Mouse (Mus musculus) thymus, adult 2 months (tissue): ENCODE data around the gene Pitpnm3. TPM values are rescaled to one million over a fixed set of nuclear protein-coding genes. Genes with fewer than 3 reads are reported as not detected.

Source experiments
- DNase-seq: peaks from one replicate; pipeline ENCODE4 v3.0.0; 2021
- H3K27ac ChIP-seq: fragments of 200-500 bp; 2 replicates; pipeline ENCODE4 v1.5.1; 2012; ENCODE audit warnings: low read length, control low read depth; ENCODE audit not compliant: control insufficient read depth, insufficient read depth
- H3K27me3 ChIP-seq: fragments of 200-500 bp; 2 replicates; pipeline ENCODE4 v1.6.1; 2012; ENCODE audit warnings: mild to moderate bottlenecking, low read length, moderate library complexity, mixed read lengths; ENCODE audit not compliant: control insufficient read depth, insufficient read depth
- H3K36me3 ChIP-seq: fragments of 200-500 bp; 2 replicates; pipeline ENCODE4 v1.6.1; 2012; ENCODE audit warnings: mild to moderate bottlenecking, low read length, moderate library complexity; ENCODE audit not compliant: control insufficient read depth, insufficient read depth
- H3K4me1 ChIP-seq: fragments of 200-500 bp; replicated peaks from 2 replicates; pipeline ENCODE4 v1.6.1; 2012; ENCODE audit warnings: low read length; ENCODE audit not compliant: control insufficient read depth, insufficient read depth
- H3K4me3 ChIP-seq: fragments of 200-500 bp; 2 replicates; pipeline ENCODE4 v1.5.1; 2012; ENCODE audit warnings: mild to moderate bottlenecking, low read length, control low read depth, moderate library complexity; ENCODE audit not compliant: control insufficient read depth, insufficient read depth
- CTCF ChIP-seq: fragments of 200-500 bp; IDR thresholded peaks from 2 replicates; pipeline ENCODE4 v1.5.1; 2012; ENCODE audit warnings: mild to moderate bottlenecking, control low read depth, low read length, moderate library complexity, borderline replicate concordance; ENCODE audit not compliant: control insufficient read depth, poor library complexity, insufficient read depth; ENCODE audit errors: extremely low read depth
- POLR2A ChIP-seq: fragments of 200-500 bp; IDR thresholded peaks from 2 replicates; pipeline ENCODE4 v1.6.1; 2012; ENCODE audit warnings: mild to moderate bottlenecking, low read length, control low read depth, moderate library complexity; ENCODE audit not compliant: control insufficient read depth, poor library complexity, insufficient read depth; ENCODE audit errors: extremely low read depth
- WGBS: fragments of 180-500 bp; shearing (Covaris S2); methylation state at CpG from one replicate; pipeline ENCODE4 v1.1.7; 2018; 5-methylcytosine and 5-hydroxymethylcytosine counted together
- polyA plus RNA-seq: library from polyadenylated mRNA; depleted of rRNA; stranded (reverse); fragments of >200 nt; gene quantifications from 2 replicates; pipeline ENCODE4 v1.2.3, GENCODE M21; 2012

Pitpnm3 gene
- polyA plus RNA-seq, 1 experiment: 1.1 TPM

GRCm38 (mm10) chr11:72125781-72126180, 9.8 kb downstream of the Pitpnm3 start:
- H3K36me3 ChIP-seq: no peaks in the 10 kb centered on the region
- TF ChIP-seq CTCF (no peak), POLR2A (no peak)
- no peak for DNase-seq
- no peak overlapping the region for H3K27ac ChIP-seq
- no peaks in the 10 kb centered on the region for H3K4me1 ChIP-seq
- 76% methylated on average over 3 of the region's 3 CpGs for WGBS
- no peak overlapping the region for H3K4me3 ChIP-seq
- H3K27me3 ChIP-seq: no peaks in the 10 kb centered on the region

- no peaks in the 10 kb centered on the region for H3K27me3 ChIP-seq
- DNase-seq: no peak
- no peaks in the 10 kb centered on the region for H3K36me3 ChIP-seq
- no peak overlapping the region for H3K27ac ChIP-seq
- no peaks in the 10 kb centered on the region for H3K4me1 ChIP-seq
- H3K4me3 ChIP-seq: no peak overlapping the region
- TF ChIP-seq CTCF (no peak), POLR2A (no peak)
- 83% methylated on average over 4 of the region's 4 CpGs for WGBS
Observed at GRCm38 (mm10) chr11:72123531-72123930, 12.0 kb downstream of the Pitpnm3 start.

GRCm38 (mm10) chr11:72120354-72120753, 15.2 kb downstream of the Pitpnm3 start:
- H3K36me3 ChIP-seq: no peaks in the 10 kb centered on the region
- no peak overlapping the region for H3K4me3 ChIP-seq
- WGBS: 94% methylated on average over 6 of the region's 6 CpGs
- DNase-seq: no peak
- no peaks in the 10 kb centered on the region for H3K27me3 ChIP-seq
- TF ChIP-seq CTCF (no peak), POLR2A (no peak)
- H3K27ac ChIP-seq: no peak overlapping the region
- no peaks in the 10 kb centered on the region for H3K4me1 ChIP-seq

- Histone ChIP-seq H3K4me1 (no peaks in the 10 kb centered on the region), H3K27ac (no peak overlapping the region), H3K27me3 (no peaks in the 10 kb centered on the region), H3K4me3 (no peak overlapping the region), H3K36me3 (no peaks in the 10 kb centered on the region)
- WGBS: 91% methylated on average over 3 of the region's 3 CpGs
- TF ChIP-seq POLR2A: no peak
- TF ChIP-seq CTCF: no peak
- no peak for DNase-seq
Observed at GRCm38 (mm10) chr11:72118630-72119029, 16.9 kb downstream of the Pitpnm3 start.

GRCm38 (mm10) chr11:72113296-72113695, 22.3 kb downstream of the Pitpnm3 start:
- DNase-seq: no peak
- Histone ChIP-seq H3K27ac (no peak overlapping the region), H3K4me1 (no peaks in the 10 kb centered on the region), H3K27me3 (no peaks in the 10 kb centered on the region), H3K36me3 (no peaks in the 10 kb centered on the region), H3K4me3 (no peak overlapping the region)
- 64% methylated on average over 4 of the region's 4 CpGs for WGBS
- TF ChIP-seq CTCF: no peak
- TF ChIP-seq POLR2A: no peak

- Histone ChIP-seq H3K36me3 (no peaks in the 10 kb centered on the region), H3K4me3 (no peak overlapping the region), H3K27me3 (no peaks in the 10 kb centered on the region), H3K27ac (no peak overlapping the region), H3K4me1 (no peaks in the 10 kb centered on the region)
- no peak for DNase-seq
- 49% methylated on average over 3 of the region's 3 CpGs for WGBS
- no peak for TF ChIP-seq POLR2A
- no peak for TF ChIP-seq CTCF
Observed at GRCm38 (mm10) chr11:72110726-72111125, 24.9 kb downstream of the Pitpnm3 start.

GRCm38 (mm10) chr11:72104223-72104622, 31.4 kb downstream of the Pitpnm3 start:
- Histone ChIP-seq H3K4me3 (no peak overlapping the region), H3K27ac (no peak overlapping the region), H3K36me3 (no peaks in the 10 kb centered on the region), H3K4me1 (no peaks in the 10 kb centered on the region), H3K27me3 (no peaks in the 10 kb centered on the region)
- TF ChIP-seq POLR2A: no peak
- no peak for TF ChIP-seq CTCF
- WGBS: 80% methylated on average over 8 of the region's 8 CpGs
- no peak for DNase-seq
